Mouse (Mus musculus) adrenal gland, adult 8-10 months (tissue): ENCODE data around the gene Ccnb1. TPM values are rescaled to one million over a fixed set of nuclear protein-coding genes. Genes with fewer than 3 reads are reported as not detected.
"Not testable (repeated sequence)": the region's sequence is repeated elsewhere in the genome, so short reads cannot be mapped to it uniquely, and the experiment has no call there.

Source experiments
- DNase-seq: peaks from one replicate; pipeline ENCODE4 v3.0.0; 2022
- total RNA-seq, 4 experiments: library from RNA; stranded (reverse); gene quantifications; 2 replicates each; pipeline ENCODE4 v1.2.4; 2022

Ccnb1 gene
- total RNA-seq, 4 experiments from 2014 or later, result 0.97 to 3.7 (median 2.3) TPM

DNA sequence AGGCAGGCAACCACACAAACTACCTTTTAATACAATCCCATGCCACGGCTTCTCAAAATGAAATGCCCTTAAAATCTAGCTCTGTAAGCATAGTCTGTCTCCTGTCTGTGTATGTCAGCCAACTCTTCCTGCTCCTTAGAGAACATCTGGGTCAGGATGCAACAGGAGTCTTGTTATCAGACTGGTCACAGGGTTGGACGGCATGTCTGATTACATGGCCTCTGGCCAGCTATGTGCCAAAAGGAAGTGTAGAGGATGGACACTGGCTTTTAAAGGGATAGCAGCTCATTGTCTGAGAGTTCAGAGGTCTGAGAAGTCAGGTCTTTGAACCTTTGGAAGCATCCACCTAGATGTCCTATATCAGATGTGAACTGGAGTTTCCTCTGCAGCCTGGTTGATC is 31.0 kb downstream of the Ccnb1 start:
- DNase-seq, result no peak

DNA sequence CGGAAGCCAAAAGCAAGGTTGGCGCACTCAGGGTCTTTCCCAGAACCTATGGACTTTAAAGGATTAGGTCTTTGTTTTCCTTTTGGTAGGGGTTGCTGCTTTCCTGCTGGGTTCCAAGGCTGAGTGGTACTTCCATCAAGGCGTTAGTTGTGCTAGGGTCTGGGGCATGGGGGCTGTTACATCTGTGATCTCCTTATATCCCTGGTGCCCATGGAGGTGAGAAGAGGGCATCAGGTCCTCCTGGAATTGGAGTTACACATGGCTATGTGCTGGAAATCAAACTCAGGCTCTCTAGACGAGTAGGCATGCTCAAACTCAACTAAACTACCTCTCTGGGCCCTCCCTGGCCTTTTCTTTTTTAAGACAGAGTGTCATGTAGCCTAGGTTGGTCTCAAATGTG is 32.2 kb downstream of the Ccnb1 start:
- no peak for DNase-seq

DNA sequence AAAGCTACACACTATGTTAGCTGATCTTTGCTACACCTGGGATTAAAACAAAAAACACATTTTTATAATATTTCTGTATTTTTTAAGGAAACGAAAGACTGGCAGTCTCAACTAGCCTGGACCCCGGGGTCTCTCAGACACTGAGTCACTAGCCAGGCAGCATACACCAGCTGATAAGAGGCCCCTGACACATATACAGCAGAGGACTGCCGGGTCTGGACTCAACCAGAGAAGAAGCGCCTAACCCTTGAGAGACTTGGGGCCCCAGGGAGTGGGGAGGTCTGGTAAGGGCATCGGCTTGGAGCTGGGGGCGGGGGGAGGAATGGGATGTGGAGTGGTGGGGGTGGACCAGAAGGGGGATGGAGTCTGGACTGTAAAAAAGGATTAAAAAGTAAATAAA is 33.4 kb downstream of the Ccnb1 start:
- DNase-seq, result no peak

DNA sequence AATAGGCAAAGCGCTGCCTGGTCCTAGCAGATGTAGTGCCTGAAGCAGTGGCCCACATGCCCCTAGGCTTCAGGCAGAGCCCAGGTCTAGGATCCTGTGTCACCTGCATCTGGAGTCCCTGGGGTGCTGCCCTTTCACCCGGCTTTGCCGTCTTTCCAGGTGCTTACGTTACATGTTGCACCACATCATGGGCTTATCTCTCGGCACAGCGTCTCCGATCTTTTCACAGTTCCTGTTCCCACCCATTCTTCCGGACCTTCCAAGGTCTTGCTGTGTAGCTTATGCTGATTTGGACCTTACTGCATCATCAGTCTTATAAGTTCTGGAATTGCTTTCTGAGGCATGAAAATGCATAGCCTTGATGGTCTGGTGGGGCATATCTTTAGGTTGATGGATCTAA is 33.8 kb downstream of the Ccnb1 start:
- no peak for DNase-seq

DNA sequence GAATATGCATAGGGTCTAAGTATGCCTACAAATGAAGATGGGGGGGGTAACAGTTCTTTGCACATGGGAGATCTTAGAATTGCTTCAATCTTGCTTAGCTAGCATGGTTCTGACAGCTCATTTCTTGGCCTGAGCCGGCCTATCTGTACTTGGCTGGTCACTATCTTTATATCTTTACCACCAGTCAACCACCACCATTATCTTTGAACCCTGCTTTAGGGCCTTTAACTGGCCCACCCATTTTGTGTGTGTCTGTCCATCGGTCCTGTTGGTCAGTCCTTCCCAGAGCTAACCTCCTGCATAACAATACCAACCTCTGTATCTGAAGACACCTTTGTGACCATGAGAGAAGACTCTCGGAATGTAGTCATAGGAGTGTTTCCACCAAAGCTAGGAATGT is 35.0 kb downstream of the Ccnb1 start:
- no peak for DNase-seq

DNA sequence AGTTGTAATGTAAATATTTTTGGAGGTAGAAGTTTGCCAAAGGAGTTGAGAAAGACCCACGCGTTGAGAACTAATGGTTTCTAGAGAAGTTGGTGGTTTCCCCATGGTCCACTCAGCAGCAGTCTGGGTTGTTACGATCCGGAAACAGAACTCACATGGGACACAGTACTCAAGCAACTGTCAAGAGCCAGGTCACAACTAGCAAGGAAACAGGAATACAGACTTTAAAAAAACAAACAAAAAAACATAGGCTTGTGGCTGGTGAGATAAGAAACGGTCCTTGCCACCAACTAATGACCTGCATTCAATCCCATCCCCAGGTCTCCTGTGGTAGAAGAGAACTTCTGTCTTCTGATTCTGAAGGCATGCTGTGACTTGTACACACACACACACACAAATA is 35.6 kb downstream of the Ccnb1 start:
- DNase-seq, result no peak

DNA sequence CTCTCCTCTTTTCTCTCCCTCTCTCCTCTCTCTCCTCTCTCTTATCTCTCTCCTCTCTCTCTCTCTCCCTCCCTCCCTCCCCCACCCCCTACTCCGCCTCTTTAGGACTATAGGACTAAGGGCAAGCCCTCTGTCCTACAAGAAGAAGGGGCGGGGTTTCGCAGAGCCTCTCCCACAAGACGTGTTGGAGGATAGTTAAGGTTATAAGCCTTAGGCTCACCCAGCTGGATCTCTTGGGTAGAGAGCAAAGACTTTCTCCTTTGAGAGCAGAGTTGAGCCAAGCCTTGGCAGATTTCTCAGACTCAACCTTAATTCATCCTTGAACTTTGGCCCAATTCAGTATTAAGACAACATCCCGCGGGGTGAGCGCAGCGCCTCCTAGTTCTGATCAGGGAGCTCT is 37.7 kb downstream of the Ccnb1 start:
- DNase-seq, result no peak

DNA sequence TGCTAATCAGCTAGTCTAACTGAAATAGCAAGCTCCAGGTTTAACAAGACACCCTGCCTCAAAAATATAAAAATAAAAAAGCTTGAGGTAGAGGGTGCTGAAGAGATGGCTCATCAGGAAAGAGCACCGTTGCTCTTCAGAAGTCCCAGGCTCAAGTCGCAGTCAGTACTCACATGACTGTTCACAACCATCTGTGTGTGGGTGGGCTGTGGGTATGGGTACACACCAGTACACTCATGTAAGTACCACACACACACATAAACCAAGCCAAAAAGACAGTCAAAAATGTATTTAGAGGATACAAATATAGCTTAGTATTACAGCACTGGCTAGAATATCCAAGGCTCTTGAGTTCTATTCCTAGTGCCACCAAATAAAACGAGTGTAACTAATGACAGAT is 40.3 kb downstream of the Ccnb1 start:
- no peak for DNase-seq

DNA sequence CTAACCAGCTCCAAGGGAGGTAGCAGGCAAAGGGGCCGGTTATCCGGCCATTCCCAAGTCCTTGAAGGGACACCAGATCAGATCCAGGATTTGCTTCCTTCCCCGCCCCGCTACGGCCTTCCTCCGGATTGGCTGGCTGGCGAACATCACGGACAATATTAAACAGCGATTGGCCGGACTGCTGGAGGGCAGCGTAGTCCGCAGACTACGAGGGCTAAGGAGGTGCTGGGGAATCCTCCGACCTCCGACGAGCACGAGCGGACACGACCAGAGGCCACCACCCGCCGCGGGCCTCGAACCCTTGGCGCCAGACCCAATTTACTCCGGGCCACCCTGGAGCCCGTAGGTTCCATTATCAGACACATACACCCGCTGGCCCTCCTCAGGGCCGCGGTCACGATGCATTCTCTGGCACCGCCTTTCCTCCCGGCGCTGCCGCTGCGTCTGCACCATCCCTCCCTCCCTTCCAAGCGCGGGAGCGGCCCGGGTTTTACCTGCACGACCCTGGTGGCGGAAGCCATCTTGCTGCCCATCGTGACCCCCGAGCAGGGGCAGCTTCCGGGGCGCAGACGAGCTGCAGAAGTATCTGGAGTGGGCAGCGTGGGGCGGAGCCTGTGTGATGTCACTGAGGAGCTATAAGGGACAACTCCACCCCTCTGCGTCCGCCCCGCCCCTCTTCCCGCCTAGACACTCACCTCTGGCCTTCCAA is 42.2 kb downstream of the Ccnb1 start, which contains the start of gene Mrps36:
Gene Mrps36 (minus strand): TSS at position 624 of the 709 bp plus-strand sequence.
- DNase-seq, result peak; percentile 94

DNA sequence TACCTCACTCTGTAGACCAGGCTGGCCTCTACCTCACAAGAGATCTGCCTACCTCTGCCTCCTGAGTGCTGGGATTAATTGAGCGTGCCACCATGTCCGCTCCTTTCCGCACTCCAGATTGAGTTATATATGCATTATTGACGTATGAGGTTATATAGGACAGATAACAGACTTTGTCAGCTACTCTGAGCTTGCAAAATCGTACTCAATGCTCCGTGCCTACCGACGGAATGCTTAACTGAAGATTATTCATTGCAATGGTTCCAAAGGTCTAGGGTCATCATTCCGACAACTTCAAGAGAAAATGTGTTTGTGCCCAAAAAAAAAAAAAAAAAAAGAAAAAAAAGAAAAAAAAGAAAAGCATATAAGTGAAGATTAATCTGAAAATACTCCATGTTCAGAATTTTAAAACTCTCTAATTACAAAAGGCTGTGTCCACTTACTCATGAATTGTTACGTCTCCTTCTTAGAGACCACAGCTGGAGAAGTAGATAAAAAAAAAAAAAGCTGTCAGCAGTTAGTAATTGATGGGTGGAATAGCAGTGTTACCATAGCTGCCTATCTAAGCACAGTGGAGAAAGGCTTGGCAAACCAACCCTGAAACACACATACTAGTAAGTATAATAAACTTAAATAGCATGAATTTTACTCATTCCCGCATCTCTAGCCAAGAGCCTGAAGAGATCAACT is 42.9 kb downstream of the Ccnb1 start:
- DNase-seq, result no peak

DNA sequence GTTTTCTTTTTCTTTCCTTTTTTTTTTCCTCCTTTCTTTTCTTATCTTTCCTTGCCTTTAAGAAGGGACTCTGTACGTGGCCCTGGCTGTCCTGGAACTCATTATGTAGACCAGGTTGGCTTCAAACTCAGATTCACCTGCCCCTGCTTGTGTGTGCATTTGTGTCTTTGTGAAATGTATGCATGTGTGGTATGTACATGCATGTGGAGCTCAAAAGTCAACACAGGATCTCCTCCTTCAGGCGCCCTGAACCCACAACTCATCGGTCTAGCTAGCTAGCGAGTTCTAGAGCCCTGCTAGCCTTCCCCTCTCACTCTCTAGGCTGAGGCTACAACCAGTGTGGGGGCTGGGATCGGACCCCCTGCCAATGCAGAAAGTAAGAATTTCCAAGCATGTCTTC is 43.5 kb downstream of the Ccnb1 start:
- DNase-seq, result no peak

DNA sequence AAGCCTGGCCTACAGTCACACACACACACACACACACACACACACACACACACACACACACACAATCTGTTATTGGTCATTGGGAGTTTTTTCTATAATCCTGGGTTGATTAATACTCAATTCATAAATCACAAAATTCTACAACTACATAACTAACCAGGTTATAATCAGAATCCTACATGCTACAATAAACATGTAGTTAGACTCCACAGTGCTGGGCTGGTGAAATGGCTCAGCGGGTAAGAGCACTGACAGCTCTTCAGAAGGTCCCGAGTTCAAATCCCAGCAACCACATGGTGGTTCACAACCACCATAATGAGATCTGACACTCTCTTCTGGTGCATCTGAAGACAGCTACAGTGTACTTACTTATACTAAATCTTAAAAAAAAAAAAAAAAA is 53.6 kb downstream of the Ccnb1 start:
- no peak for DNase-seq

DNA sequence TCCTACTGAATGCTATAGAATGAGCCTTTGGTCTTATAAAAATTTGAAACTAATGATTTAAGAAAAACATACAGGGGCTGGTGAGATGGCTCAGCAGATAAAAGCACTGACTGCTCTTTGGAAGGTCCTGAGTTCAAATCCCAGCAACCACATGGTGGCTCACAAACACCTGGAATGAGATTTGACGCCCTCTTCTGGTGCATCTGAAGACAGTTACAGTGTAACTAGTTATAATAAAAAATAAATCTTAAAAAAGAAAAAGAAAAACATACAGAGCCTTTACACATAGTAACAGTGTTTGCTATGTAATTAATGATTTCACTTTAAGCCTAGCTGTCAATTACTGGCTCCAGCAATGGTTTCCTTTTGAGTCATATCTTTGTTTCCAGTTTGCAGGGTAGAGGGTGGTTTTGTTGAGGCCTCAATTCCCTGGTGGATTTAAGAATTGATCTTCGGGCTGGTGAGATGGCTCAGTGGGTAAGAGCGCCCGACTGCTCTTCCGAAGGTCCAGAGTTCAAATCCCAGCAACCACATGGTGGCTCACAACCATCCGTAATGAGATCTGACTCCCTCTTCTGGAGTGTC is 54.8 kb downstream of the Ccnb1 start:
- DNase-seq, result not testable (repeated sequence)

DNA sequence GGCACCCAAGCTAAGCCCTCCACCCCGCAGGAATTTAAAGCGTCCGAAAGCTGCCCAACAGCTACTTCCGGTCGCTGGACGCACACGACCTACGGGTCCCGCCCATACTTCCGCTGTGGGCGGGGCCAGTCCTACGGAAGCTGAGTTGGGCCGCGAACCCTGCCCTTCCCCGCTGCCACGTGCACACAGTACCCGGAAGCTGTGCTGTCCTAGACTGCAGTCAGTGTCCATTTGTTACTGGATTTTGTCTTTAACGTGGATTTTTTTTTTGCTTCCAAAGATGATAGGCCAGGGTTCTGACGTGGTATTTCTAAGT is 55.6 kb downstream of the Ccnb1 start, which contains the start of gene Cdk7:
Gene Cdk7 (minus strand): TSS at position 79 of the 316 bp plus-strand sequence.
- DNase-seq, result peak; percentile 91

DNA sequence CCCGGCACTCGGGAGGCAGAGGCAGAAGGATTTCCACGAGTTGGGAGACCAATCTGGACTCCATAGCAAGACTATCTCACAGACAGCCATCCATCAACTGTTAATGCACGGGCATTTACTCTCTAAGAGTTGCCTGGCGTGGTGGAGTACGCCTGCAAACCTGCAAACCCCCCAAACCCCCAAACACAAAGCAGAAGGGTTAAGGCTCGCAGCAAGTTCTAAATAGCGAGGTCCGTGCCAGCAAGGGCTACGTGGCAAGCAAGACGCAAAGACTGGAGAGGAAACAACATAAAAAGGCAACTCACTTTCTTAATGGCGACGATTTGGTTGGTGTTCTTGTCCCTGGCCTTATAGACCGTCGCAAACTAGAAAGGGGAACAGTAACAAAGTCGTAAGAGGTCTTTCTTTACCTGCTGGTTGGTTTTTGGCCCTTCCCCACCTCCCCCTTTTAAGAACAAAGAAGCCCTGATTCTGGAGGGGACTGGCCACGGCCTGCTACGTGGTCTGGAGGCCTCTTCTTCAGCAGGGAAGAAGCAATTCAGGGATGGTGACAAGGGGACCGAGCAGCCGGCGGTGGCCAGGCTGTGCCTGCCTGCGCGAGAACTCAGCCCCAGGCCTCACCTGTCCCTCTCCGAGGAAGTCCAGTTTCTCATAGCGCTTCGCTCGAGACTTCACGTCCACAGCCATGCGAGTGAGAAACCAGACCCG is 56.1 kb downstream of the Ccnb1 start:
- DNase-seq, result no peak

Other genes with a start within 250 kb of the Ccnb1 start
- gene Ocln, start 233.9 kb downstream of the Ccnb1 start, total RNA-seq, result 10 to 100 TPM in 2 of 4 experiments, 1 to 10 TPM in 2; 6.6 to 28.6 (median 16.7) TPM
- 1 to 10 TPM in 1 of 4 experiments, under 1 TPM in 3; 0.61 to 1.4 (median 0.83) TPM for gene Marveld2, start 169.6 kb downstream of the Ccnb1 start, total RNA-seq
- 10 to 100 TPM; 63.5 to 73.0 (median 71.1) TPM for gene Ak6, start 135.6 kb downstream of the Ccnb1 start, total RNA-seq
- gene Rad17, start 135.5 kb downstream of the Ccnb1 start, total RNA-seq, result 10 to 100 TPM; 20.8 to 24.1 (median 22.3) TPM
- gene Taf9, start 135.0 kb downstream of the Ccnb1 start, total RNA-seq, result 10 to 100 TPM in 2 of 4 experiments, 1 to 10 TPM in 2; 8.3 to 15.0 (median 10.0) TPM
- 1 to 10 TPM in 2 of 4 experiments, under 1 TPM in 2; 0.67 to 1.6 (median 0.98) TPM for gene Ccdc125, start 116.9 kb downstream of the Ccnb1 start, total RNA-seq
- 10 to 100 TPM; 45.1 to 57.7 (median 45.5) TPM for gene Cdk7, start 55.6 kb downstream of the Ccnb1 start, total RNA-seq
- 100 to 1,000 TPM in 1 of 4 experiments, 10 to 100 TPM in 3; 62.7 to 106 (median 84.0) TPM for gene Mrps36, start 41.9 kb downstream of the Ccnb1 start, total RNA-seq
- under 1 TPM in 3 of 4 experiments, not detected in 1; 0.38 to 0.66 (median 0.55) TPM for gene Cenph, start 10.7 kb downstream of the Ccnb1 start, total RNA-seq
- 10 to 100 TPM; 42.6 to 47.9 (median 44.9) TPM for gene Slc30a5, start 46.9 kb upstream of the Ccnb1 start, total RNA-seq